Mouse (Mus musculus) liver (tissue): ENCODE results near the gene Ell.

ENCODE experiments used
- DNase-seq: peaks from one replicate; pipeline ENCODE4 v3.0.0-alpha.2; 2020; ENCODE audit warnings: mixed read lengths

Gene Ell

GRCm38 (mm10) chr8:70538633-70539076, 602 bp upstream of the Ell start:
- DNase-seq, result peak; percentile 100

DNA sequence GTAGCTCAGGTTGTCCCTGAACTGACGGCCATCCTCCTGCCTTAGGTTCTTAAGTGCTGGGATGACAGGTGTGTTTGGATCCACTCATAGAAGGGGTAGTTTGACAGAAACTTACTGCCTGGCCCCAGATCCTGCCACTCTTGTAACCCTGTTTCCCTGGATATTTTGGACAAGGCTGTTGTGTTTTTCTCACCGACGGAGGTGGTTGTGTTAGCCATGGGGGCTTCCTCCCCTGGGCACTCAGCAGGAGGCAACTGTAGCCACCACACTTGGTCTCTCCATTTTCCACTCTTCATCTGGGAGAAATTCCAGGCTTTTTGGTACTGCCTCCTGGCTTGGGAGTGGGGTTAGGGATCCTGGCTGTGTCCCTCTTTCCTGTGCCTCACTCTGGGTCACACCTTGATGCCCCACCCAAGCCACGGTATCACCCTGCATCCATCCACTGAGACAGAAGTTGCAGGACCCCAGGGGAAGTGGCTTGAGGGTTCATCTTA, 803 bp downstream of the Ell start:
- DNase-seq, result peak; percentile 48

DNA sequence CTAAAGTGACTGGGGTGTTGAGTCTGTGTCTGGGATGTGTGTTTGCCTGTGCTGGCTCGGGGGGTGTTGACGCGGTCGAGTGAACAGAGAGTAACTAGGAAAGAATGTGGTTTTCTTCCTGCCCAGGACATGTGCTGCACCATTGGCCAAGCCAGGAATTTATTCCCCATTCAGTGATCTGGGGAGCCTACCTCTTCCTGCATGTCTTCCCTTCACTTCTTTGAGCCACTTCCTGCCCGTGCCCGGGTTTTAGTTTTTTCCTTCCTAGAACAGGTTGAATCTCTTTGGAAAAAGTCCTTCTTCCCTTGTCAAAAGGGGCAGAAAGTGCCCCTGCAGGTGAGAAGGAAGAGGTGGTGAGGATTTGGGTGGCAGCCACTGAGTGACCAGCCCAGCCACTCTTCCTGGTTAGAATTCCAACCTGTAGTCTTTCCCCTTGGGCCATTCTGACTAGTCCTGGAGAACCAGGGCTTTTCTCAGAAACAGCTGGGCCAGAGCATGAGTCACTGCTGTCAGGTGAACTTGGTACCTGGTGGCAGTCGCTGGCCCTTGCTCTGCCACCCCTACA, 1.3 kb downstream of the Ell start:
- DNase-seq, result no peak

GRCm38 (mm10) chr8:70541081-70541480, 1.8 kb downstream of the Ell start:
- DNase-seq, result no peak

GRCm38 (mm10) chr8:70544200-70544687, 5.0 kb downstream of the Ell start:
- peak; percentile 51 for DNase-seq

DNA sequence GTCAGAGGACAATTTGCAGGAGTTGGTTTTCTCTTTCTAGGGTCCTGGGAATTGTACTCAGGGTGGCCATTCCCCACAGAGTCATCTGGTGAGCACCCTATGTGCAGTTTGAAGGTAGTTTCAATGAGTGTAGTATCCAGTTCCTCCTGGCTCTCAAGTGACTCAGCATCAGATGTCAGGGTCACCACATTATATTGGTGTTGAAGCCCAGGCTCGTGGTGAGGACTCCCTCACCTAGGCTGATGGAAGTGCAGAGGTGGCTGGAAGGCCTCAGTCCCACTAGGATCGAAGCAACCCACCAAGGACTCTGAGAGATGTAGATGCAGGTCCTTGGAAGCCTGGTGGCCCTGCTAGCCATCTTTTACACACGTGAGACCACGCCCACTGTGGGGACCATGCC, 7.2 kb downstream of the Ell start:
- DNase-seq, result no peak

GRCm38 (mm10) chr8:70547762-70548161, 8.5 kb downstream of the Ell start:
- no peak for DNase-seq

DNA sequence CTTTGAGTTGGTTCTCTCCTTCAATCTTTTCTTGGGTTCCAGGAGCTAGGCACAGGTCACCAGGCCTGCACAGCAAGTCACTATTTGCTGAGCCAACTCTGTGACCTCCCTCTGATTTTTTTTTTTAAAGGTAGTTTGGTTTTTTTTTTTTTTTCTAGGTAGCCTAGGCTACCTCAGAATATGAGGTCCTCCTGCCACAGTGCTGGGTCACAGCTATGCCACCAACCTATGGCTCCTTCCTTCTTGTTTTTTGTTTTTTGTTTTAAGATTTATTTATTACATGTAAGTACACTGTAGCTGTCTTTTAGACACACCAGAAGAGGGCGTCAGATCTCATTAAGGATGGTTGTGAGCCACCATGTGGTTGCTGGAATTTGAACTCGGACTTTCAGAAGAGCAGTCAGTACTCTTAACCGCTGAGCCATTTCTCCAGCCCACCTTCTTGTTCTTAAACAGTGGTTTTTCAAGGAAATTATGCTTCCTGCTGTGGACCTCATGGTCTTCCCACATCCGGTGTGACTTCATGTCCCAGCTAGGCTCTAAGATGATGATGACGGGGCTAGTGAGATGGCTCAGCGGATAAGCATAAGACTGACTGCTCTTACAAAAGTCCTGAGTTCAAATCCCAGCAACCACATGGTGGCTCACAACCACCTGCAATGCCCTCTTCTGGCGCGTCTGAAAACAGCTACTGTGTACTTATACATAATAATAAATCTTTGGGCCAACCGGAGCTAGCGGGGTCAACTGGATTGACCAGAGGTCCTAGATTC, 10.3 kb downstream of the Ell start:
- no peak for DNase-seq

DNA sequence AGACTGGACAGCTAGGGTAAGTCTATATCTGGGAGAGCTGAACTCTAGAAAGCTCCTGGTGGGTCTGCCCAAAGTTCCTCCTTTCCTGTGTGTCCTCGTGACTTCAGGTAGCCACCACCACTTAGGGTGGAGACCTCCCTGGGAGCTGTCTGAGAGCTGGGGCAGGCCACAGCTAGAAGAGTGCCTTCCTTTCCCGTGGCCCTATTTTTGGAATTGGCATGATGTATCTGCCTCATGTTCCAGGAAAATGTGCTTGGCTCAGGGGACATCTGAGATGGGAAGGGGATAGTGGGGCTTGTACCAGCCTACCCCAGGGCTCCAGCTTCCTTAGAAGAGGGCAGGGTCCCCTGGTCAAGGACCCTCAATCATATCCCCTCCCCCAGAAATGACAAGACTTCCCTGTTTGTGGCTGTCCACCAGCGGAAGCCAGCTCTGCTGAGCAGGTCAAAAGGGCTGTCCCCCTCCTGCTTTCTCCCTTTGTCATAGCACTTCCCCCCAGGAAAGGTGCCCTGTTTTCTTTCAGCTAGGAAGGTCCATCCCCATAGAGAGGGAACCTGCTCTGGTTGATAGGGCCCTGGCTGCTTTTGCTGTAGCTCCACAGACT, 12.4 kb downstream of the Ell start:
- no peak for DNase-seq

- DNase-seq, result no peak
Measured at GRCm38 (mm10) chr8:70552836-70553235, 13.6 kb downstream of the Ell start.

- no peak for DNase-seq
Measured at GRCm38 (mm10) chr8:70553740-70554139, 14.5 kb downstream of the Ell start.

GRCm38 (mm10) chr8:70555079-70555747, 16.0 kb downstream of the Ell start:
- DNase-seq, result no peak

DNA sequence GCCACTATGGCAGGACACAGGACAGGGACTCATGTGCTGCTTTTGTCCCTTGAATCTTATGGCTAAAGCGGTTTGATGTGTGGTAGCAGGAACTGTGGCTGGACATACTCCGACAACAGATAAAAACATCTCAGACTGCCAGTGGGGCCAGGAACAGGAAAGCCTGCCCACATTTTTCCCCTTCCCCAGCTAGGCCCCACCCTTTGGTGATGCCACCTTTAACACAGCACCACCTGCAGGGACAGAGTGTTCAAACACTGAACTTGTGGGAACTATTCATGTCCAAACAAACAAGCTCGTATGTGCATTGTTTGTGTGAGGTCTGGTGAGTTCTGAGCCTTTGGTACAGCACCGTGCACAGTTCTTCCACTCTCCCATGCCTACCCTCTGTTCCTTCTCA, 19.1 kb downstream of the Ell start:
- peak; percentile 47 for DNase-seq

GRCm38 (mm10) chr8:70558983-70559382, 19.7 kb downstream of the Ell start:
- DNase-seq, result no peak

GRCm38 (mm10) chr8:70560096-70560495, 20.8 kb downstream of the Ell start:
- DNase-seq, result peak; percentile 38

GRCm38 (mm10) chr8:70560564-70560963, 21.3 kb downstream of the Ell start:
- DNase-seq, result no peak

DNA sequence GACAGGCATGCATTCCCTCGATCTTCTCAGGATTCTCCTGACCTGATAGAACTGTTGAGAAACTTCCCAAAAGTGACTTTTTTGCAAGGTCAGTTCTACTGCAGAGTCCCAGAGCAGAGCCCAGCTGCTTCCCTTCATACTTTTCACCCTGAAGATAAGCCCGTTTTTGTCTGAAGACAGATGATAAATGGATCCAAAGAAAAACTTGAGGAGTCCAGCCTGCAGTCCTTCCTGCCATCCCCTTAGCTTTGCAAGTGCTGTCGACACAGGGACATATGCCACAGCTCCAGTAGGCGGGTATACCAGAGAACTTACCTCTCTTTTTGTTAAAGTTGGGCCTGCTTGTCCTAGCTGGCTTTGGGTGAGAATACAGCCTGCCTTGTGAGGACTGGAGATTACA, 22.1 kb downstream of the Ell start:
- no peak for DNase-seq

- no peak for DNase-seq
Measured at GRCm38 (mm10) chr8:70561809-70562535, 22.7 kb downstream of the Ell start.

DNA sequence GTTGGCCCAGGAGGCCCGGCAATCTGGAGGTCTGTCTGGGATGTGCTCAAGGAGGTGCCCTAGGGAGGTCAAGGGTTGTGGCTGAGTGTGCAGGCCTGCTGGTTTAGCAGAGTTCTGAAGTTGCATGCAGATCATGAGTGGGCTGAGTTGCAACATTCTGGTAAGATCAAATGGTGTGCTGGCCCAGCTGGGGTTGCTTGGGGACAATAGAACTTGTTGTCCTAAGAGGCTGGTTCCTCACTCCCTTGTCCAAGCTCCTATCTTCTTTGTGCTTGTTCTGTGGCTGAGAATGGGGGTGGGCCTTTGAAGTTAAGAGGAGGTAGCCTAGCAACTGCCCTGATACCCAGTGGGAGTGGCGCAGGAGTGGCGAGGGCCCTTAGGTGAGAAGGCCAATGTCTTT, 23.5 kb downstream of the Ell start:
- no peak for DNase-seq

GRCm38 (mm10) chr8:70563763-70564387, 24.6 kb downstream of the Ell start:
- DNase-seq, result no peak

- DNase-seq, result no peak
Measured at GRCm38 (mm10) chr8:70564696-70565235, 25.5 kb downstream of the Ell start.

- no peak for DNase-seq
Measured at GRCm38 (mm10) chr8:70565561-70565960, 26.3 kb downstream of the Ell start.
